Mouse (Mus musculus): ENCODE results near the gene Faap24. TPM values are rescaled to one million over a fixed set of nuclear protein-coding genes. Genes with fewer than 3 reads are reported as not detected.

The Faap24 gene
- polyA plus RNA-seq, 1 experiment: not detected

DNA sequence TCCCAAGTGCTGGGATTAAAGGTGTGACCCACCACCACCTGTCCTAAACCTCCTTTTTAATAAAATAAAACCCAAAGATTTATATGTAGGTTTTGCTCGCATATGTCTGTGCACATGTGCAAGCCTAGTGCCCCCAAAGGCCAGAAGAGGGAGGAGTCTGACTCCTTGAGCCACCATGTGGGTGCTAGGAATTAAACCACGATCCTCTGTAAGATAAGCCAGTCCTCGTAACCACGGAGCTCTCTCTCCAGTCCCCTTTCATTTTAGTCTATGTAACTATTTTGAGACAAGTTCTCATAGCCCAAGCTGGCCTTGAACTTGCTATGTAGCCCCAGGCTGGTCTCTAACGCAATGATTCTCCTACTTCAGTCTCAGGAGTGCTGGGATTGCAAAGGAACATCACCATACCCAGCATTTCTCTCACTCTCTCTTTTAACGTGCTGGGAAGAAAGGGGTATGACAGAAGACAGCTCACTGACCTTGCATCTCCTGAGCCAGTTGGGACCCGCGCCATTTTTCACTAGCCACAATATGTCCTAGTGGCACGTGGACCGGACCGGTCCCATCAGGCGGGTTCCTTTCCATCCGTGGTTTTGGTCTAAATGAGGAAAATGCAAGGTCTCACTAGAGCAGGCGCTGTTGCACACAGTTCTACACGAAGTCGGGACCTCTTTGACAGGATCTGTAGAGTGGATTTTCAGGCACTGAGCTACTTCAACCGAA is 741 bp downstream of the Faap24 start:
- TF ChIP-seq CTCF (IDR thresholded peaks at IDR 0.05; ENCODE audit: insufficient read depth, low read depth, low read length) (no peak), POLR2A (IDR thresholded peaks at IDR 0.05; ENCODE audit: insufficient read depth, low read depth, low read length) (no peak)
- peak overlapping the region; percentile 65 for H3K4me3 ChIP-seq (ENCODE audit: insufficient read depth, low read depth, low read length)
- H3K27ac ChIP-seq (ENCODE audit: insufficient read depth, low read depth, low read length): no peak overlapping the region
- H3K4me1 ChIP-seq (ENCODE audit: control insufficient read depth, insufficient read depth, low read length): peaks cover 9% of the 10 kb centered on the region
- 12% methylated on average over 17 of the region's 17 CpGs for WGBS

DNA sequence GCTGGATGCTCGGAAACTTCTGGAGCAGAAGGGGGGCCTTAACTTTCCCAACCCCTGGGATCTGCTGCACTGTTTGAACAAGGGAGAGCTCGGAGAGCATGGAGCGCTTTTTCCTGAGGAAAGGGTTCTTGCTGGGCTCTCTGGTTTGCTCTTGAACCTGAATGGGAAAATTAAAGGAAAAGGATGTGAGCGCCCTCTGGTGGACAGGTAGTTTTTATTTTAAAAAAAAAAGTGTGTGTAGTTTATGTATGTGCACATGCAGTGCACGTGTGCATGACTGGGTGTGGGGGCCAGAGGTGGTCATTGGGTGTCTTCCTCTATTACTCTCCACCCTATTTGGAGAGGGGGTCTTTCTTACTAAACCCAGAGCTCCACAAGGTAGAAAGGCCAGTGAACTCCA is 3.7 kb downstream of the Faap24 start:
- Histone ChIP-seq H3K27ac (ENCODE audit: insufficient read depth, low read depth, low read length) (no peak overlapping the region), H3K4me1 (ENCODE audit: control insufficient read depth, insufficient read depth, low read length) (peaks cover 8% of the 10 kb centered on the region), H3K4me3 (ENCODE audit: insufficient read depth, low read depth, low read length) (no peak overlapping the region)
- TF ChIP-seq POLR2A (IDR thresholded peaks at IDR 0.05; ENCODE audit: insufficient read depth, low read depth, low read length) (no peak), CTCF (IDR thresholded peaks at IDR 0.05; ENCODE audit: insufficient read depth, low read depth, low read length) (peak; percentile 17; the same call in 1 of the 2 replicates)
- 58% methylated on average over 5 of the region's 5 CpGs for WGBS

DNA sequence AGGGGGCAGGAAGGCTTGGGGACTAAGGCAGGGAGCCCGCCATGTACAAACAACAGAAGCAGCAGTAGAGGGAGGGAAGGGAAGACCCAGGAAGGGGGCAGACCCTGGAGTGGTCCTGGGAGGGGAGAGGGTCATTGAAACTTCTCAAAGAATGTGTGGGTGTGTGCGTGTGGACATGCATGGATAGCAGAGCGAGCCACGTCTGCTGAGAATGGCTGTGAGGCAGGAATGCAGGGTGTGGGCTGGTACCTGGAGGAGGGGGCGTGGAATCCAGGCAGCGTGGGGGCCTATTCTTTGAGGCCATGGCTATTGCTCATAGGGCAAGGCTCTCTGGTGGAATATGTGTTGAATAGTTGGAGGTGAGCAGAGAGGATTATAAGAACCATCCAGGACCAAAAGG is 7.9 kb downstream of the Faap24 start:
- H3K27ac ChIP-seq (ENCODE audit: insufficient read depth, low read depth, low read length): no peak overlapping the region
- no peaks in the 10 kb centered on the region for H3K4me1 ChIP-seq (ENCODE audit: control insufficient read depth, insufficient read depth, low read length)
- no peak overlapping the region for H3K4me3 ChIP-seq (ENCODE audit: insufficient read depth, low read depth, low read length)
- 87% methylated on average over 6 of the region's 6 CpGs for WGBS
- TF ChIP-seq POLR2A (IDR thresholded peaks at IDR 0.05; ENCODE audit: insufficient read depth, low read depth, low read length) (no peak), CTCF (IDR thresholded peaks at IDR 0.05; ENCODE audit: insufficient read depth, low read depth, low read length) (no peak)

DNA sequence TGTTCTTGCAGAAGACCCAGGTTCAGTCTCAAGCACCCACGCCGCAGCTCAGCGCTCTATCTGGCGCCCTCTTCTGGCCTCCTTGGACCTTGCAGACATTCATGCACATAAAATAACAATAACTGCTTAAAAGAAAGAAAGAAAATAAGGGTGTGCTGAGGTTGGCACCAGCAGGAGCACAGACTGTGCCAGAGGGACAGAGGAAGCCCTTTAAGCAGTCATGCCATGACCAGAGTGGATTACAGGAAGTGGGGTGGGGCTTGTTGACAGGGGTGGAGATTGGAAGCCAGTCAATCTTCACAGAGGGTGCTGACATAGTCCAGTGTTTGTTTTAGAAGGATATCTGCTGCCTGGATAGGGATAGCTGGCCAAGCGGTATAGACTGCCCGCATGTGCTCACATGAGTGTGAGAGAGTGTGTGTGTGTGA is 10.1 kb downstream of the Faap24 start:
- TF ChIP-seq CTCF (IDR thresholded peaks at IDR 0.05; ENCODE audit: insufficient read depth, low read depth, low read length): no peak
- no peak for TF ChIP-seq POLR2A (IDR thresholded peaks at IDR 0.05; ENCODE audit: insufficient read depth, low read depth, low read length)
- no peaks in the 10 kb centered on the region for H3K4me1 ChIP-seq (ENCODE audit: control insufficient read depth, insufficient read depth, low read length)
- WGBS: 65% methylated on average over 6 of the region's 6 CpGs

DNA sequence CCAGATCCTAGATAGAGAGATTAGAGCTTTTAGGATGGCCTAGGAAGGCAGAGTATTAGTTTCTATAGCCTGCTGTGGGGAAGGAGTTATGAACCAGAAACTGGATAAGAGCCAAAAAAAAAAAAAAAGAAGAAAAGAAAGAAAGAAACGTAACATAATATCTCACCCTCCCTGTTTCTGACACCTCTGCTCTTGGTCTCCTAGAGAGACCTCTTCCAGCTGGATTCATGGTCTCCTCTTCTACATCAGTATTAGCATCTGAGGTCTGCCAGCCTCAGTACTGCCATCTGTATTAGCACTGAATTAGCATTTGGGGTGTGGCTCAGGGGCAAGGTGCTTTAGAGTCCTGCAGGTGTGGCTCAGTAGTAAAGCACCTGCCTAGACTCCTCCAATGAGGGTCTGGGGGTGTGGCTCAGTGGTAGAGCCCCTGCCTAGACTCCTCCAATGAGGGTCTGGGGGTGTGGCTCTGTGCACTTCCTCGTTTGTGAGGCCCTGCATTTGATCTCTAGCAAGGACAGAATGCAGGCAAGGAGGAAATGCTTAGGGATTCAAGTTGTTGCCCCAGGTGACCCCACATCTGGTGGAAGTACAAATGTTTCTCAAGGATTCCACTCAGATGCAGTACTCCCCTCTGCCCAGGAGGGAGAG is 13.8 kb downstream of the Faap24 start:
- TF ChIP-seq POLR2A (IDR thresholded peaks at IDR 0.05; ENCODE audit: insufficient read depth, low read depth, low read length): no peak
- no peak for TF ChIP-seq CTCF (IDR thresholded peaks at IDR 0.05; ENCODE audit: insufficient read depth, low read depth, low read length)
- 63% methylated on average over 2 of the region's 2 CpGs for WGBS
- no peak overlapping the region for H3K27ac ChIP-seq (ENCODE audit: insufficient read depth, low read depth, low read length)
- H3K4me3 ChIP-seq (ENCODE audit: insufficient read depth, low read depth, low read length): no peak overlapping the region
- no peaks in the 10 kb centered on the region for H3K4me1 ChIP-seq (ENCODE audit: control insufficient read depth, insufficient read depth, low read length)

More for the DNA sequence above, 10.1 kb downstream of the Faap24 start:
- H3K4me3 ChIP-seq (ENCODE audit: insufficient read depth, low read depth, low read length): no peak overlapping the region
- no peak overlapping the region for H3K27ac ChIP-seq (ENCODE audit: insufficient read depth, low read depth, low read length)

DNA sequence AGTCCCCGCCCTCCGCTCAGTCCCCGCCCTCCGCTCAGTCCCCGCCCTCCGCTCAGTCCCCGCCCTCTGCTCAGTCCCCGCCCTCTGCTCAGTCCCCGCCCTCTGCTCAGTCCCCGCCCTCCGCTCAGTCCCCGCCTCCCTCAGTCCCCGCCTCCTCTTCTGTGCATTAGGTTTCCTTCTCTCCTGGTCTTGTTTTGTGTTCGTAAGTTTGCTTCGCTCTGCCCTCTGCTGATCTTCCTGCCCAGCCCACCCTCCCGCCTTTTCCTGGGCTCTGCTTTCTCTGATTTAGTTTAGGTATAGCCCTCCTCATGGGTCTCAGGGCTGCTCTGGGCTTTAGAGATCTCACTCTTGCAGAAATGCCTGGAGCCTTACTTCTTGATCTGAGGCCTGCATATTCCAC is 14.8 kb downstream of the Faap24 start:
- 65% methylated on average over 15 of the region's 16 CpGs for WGBS
- Histone ChIP-seq H3K4me1 (ENCODE audit: control insufficient read depth, insufficient read depth, low read length) (0 out of 2 replicates have a peak, but pooled peaks cover 2% of the 10 kb centered on the region), H3K4me3 (ENCODE audit: insufficient read depth, low read depth, low read length) (no peak overlapping the region), H3K27ac (ENCODE audit: insufficient read depth, low read depth, low read length) (no peak overlapping the region)
- TF ChIP-seq CTCF (IDR thresholded peaks at IDR 0.05; ENCODE audit: insufficient read depth, low read depth, low read length): no peak
- no peak for TF ChIP-seq POLR2A (IDR thresholded peaks at IDR 0.05; ENCODE audit: insufficient read depth, low read depth, low read length)

DNA sequence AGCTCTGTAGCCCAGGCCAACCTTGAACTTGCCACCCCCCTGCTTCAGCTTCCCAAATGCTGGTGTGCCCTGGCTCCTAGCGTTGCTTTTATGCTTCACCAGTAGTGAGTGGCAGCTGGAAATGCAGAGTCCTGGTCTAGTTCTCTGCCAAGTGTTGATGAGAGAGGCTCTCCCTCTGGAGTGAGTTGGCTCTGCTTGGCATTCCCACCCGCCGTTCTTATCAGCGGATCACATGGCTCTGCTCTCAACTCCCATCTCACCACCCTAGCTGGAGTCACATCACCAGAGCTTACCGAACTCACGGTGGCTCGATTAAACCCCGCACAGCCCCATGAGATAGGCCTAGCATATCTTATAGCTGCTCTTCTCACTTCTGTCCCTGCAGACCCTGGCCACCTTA is 16.3 kb downstream of the Faap24 start:
- 75% methylated on average over 8 of the region's 8 CpGs for WGBS
- Histone ChIP-seq H3K4me1 (ENCODE audit: control insufficient read depth, insufficient read depth, low read length) (0 out of 2 replicates have a peak, but pooled peaks cover 3% of the 10 kb centered on the region), H3K4me3 (ENCODE audit: insufficient read depth, low read depth, low read length) (no peak overlapping the region), H3K27ac (ENCODE audit: insufficient read depth, low read depth, low read length) (no peak overlapping the region)
- no peak for TF ChIP-seq POLR2A (IDR thresholded peaks at IDR 0.05; ENCODE audit: insufficient read depth, low read depth, low read length)
- TF ChIP-seq CTCF (IDR thresholded peaks at IDR 0.05; ENCODE audit: insufficient read depth, low read depth, low read length): no peak

DNA sequence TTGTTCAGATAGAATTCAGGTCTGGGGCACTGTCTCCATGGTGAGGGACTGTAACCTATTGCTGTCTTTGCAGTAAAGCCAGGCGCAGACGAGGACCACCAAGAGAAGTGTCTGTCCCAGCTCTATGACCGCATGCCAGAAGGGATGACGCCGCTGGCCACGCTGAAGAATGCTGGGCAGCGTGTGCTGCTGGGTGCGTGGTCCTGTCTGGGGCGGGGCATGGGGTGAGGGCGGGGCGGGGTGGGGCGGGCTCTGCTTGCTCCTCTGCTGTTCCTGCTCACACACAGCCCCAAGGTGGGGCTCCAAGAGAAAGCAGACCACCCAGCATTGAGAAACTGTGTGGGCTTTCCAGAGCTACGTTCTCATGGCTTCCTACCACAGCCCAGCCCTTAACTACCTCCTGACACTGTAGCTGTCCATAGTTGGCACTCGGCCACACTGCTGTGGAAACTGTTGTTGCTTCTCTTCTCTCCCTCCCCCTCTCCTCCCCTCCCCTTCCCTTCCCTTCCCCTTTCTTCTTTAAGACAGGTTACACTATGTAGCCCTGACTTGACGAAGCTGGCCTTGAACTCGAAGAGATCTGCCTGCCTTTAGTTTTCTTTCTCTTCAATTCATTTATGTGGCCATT is 17.0 kb downstream of the Faap24 start:
- Histone ChIP-seq H3K4me3 (ENCODE audit: insufficient read depth, low read depth, low read length) (no peak overlapping the region), H3K27ac (ENCODE audit: insufficient read depth, low read depth, low read length) (no peak overlapping the region), H3K4me1 (ENCODE audit: control insufficient read depth, insufficient read depth, low read length) (0 out of 2 replicates have a peak, but pooled peaks cover 3% of the 10 kb centered on the region)
- TF ChIP-seq POLR2A (IDR thresholded peaks at IDR 0.05; ENCODE audit: insufficient read depth, low read depth, low read length) (no peak), CTCF (IDR thresholded peaks at IDR 0.05; ENCODE audit: insufficient read depth, low read depth, low read length) (no peak)
- 56% methylated on average over 16 of the region's 16 CpGs for WGBS

DNA sequence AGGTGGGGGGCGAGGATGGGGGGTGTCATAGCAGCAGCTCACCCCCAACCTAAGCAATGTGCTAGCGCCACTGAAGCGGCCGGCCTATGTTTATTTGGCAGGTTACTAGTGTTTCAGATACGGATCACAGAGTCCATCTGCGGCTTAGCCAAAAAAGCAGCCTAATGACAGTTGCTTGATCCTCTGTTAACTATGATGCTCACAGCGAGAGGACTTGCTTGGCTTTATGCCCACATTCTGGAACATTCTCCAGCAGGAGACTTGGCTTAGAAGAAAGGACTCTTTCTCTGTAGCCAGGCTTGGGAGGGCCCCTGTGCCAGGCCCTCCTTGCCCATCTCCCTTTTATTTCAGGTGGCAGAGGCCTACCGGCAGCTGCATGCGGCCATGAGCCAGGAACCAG is 20.0 kb downstream of the Faap24 start:
- H3K4me3 ChIP-seq (ENCODE audit: insufficient read depth, low read depth, low read length): no peak overlapping the region
- no peak for TF ChIP-seq CTCF (IDR thresholded peaks at IDR 0.05; ENCODE audit: insufficient read depth, low read depth, low read length)
- TF ChIP-seq POLR2A (IDR thresholded peaks at IDR 0.05; ENCODE audit: insufficient read depth, low read depth, low read length): no peak
- H3K4me1 ChIP-seq (ENCODE audit: control insufficient read depth, insufficient read depth, low read length): 0 out of 2 replicates have a peak, but pooled peaks cover 3% of the 10 kb centered on the region
- H3K27ac ChIP-seq (ENCODE audit: insufficient read depth, low read depth, low read length): no peak overlapping the region
- 73% methylated on average over 9 of the region's 9 CpGs for WGBS

Measured in olfactory bulb, adult 2 months (tissue).